Mouse (Mus musculus): ENCODE data around the gene Ddx41.
A peak's percentile ranks its signal among the peaks of the same experiment; 100 is the strongest.

The Ddx41 gene

DNA sequence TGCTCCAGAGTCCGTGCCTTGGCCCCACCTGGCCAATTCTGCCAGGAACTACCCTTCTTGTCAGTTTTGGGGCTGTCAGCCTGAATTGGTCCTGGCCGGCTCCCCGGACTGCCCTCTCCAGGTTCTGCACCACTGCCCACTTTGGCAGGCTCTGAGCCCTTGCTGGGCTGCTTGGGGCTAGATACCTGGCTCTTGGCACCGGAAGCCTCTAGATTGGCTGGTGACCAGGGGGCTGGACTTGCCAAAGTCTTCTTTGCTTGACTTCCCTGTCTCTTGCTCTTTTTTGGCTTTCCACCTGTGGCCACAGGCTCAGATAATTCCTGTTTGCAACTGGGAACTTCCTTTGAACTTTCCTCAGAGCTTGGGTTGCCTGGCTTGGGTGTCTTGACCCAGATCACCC, 6.4 kb upstream of the Ddx41 start:
- no peak for DNase-seq (ENCODE audit: low spot score)

DNA sequence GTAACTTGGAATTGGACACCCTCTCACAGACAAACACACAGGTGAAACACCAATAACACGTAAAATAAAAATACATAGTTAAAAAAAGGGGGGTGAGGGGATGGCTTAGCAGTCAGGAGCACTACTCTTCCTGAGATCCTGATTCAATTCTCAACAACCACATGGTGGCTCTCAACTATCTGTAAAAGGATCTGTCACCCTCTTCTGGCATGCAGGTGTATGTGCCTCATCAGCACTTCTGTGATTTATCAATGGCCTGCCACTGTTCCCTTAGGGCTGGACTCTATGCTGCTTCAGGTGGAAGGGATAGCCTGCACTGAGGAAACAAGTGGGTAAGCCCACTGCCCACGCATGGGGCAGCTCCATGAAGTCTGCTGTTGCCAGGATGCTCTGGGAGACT, 4.5 kb upstream of the Ddx41 start:
- peak; percentile 29 for DNase-seq (ENCODE audit: low spot score)

DNA sequence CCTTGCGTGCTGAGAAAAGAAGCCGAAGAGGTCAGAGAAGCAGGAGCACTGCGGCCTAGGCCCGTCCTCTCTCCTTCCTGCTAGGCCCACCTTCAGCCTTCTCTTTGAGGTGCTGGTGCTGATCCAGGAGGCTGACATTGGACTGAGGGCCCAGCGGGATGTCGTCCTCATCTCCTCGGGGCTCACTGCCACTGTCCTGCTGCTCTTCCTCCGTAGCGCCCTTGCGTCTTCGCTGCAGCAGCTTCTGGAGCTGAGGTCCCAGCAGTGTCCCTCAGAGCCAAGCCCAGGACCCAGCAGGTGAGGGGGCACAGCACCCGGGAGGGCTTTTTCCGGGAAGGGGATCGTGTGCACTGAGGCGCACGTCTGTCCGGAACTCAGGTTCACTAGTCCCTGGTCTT, 663 bp downstream of the Ddx41 start:
- DNase-seq (ENCODE audit: low spot score) = no peak

DNA sequence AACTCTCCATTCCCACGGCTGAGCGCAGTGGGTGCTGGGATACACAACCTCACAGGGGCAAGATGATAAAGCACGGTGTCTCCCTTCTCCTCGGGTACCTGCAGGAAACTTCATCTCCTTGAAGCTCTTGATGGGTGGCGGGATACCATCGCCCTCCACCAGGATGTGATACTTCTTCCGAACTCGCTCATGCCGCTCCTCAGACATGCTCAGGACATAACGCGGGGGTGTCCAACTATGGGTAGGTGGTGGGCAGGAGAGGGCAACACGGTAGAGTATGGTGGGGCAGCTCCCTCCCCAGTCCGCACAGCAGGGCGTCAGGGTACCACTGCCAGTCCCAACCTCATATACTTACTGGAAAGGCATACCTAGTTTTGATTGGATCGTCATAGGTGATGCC, 1.3 kb downstream of the Ddx41 start:
- DNase-seq (ENCODE audit: low spot score) = no peak

- no peak for DNase-seq (ENCODE audit: low spot score)
Measured at GRCm38 (mm10) chr13:55529198-55529915, 7.1 kb downstream of the Ddx41 start, which contains the start of gene Dok3. Gene Dok3 (minus strand): TSS chr13:55529296.

DNA sequence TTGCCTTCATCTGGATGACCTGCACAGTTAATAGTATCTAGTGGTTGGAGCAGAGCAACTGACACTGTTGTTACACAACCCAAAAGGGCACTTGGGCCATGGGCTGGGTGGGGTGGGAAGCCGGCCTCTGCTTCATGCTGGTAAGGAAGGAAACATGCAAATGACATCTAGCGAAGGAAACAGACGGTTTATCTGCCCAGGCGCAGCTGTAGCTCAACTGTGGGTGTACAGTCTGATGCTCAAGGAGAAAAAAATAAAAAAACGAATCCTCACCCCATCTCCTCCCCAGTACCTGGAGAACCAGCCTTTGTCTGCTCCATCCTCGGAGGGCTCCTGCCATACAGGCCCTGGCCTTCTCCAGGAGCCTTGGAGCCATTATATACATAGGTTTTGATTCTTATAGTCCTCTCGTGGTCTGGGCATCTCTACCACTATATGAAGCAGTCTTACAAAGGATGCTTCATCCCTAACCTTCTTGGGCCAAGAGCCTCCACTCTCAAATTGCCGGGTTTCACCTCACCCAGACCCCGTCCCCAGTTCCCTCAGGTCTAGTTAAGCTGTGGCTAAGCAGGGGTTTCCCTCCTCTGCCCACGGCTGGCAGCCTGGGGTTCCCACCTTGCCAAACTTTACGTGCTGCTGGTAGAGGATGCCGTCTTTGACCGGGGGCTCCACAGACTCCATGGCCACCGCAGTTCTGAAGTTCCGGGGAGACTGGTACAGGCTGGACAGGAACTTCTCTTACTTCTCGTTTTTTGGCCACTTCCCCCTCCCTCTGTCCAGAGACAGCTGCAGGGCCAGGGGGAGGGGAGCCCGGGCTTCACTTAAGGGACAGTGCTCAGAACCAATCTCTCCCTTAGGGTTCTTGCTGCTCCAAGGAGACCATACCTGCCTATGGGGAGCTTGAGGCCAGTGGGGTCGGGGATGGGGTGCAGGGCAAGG, 8.4 kb downstream of the Ddx41 start:
- no peak for DNase-seq (ENCODE audit: low spot score)

DNA sequence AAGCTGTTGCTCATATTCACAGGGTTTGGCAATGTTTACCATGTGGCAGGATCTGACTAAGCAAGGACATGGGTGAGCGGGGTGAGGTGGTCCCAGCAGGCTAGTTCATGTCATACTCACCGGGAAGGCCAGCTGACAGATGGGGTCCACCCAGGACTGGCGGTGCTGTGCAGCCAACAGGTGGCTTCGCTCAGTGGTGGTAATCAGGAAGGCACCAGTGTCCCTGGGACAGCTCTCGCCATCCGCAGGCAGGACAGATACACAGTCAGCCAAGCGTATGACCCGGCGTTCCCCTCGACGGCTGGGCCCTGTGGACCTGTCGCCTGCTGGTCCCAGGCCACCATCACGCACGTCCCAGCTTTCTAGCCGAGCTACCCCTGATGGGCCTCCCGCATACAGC, 9.2 kb downstream of the Ddx41 start:
- DNase-seq (ENCODE audit: low spot score) = no peak

- no peak for DNase-seq (ENCODE audit: low spot score)
Measured at GRCm38 (mm10) chr13:55525733-55526553, 10.5 kb downstream of the Ddx41 start.

- no peak for DNase-seq (ENCODE audit: low spot score)
Measured at GRCm38 (mm10) chr13:55523951-55524600, 12.4 kb downstream of the Ddx41 start.

- no peak for DNase-seq (ENCODE audit: low spot score)
Measured at GRCm38 (mm10) chr13:55523278-55523677, 13.2 kb downstream of the Ddx41 start.

DNA sequence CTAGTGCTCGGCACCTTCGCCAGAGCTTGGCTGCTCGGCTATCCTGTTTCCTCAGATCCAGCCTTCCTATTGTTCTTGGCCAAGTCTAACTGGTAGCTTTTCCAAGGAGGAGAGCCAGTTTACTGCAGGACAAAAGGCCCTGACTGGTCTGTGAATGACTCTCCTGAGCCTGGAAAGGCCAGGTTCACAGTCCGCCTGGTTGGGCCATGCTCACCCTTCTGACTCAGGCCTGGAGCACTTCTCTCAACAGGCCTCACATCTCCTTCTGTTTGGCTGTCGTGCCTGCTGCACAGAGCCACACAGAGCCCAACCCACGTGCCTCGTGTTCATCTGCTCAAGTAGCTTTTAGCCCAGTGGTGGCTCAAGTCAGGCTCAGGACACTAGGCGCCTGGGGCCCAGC, 13.7 kb downstream of the Ddx41 start:
- no peak for DNase-seq (ENCODE audit: low spot score)

DNA sequence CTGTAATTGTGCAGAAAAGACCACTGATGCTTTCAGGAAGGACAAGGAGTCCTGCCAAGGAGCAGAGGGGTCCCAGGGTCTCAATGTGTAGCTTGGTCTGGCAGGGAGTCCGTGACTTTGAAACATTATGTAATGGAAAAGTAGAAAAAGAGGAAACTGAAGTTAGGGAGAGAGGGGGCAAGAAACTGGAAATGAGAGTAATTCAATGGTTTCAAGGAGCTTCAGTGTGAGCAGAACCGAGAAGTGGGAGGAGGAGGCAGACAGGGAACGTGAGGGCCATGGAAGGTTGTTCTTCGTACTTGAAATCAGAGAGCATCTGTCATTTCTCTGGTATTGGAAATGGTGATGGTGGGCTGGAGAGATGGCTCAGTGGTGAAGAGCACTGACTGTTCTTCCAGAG, 16.9 kb downstream of the Ddx41 start:
- no peak for DNase-seq (ENCODE audit: low spot score)

GRCm38 (mm10) chr13:55516955-55517354, 19.5 kb downstream of the Ddx41 start:
- peak; percentile 83 for DNase-seq (ENCODE audit: low spot score)

DNA sequence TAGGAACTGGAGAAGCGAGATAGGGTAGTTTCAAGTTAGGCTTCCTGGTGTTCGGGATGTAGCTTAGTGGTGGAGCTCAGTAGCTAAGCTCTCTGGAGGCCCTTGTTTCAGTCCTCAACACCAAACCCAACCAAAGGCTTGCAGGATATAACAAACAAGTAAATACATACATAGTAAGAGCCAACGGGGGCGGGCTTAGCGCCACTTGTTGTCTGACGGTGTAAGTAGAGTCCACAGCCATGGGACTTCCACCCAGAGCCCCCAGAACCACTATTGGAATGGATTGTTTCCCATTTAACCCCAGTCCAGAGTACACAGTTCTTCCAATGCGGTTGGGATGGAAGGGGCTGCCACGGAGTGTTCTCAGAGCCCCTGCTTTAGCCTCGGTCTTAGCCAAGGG, 22.6 kb downstream of the Ddx41 start:
- no peak for DNase-seq (ENCODE audit: low spot score)

DNA sequence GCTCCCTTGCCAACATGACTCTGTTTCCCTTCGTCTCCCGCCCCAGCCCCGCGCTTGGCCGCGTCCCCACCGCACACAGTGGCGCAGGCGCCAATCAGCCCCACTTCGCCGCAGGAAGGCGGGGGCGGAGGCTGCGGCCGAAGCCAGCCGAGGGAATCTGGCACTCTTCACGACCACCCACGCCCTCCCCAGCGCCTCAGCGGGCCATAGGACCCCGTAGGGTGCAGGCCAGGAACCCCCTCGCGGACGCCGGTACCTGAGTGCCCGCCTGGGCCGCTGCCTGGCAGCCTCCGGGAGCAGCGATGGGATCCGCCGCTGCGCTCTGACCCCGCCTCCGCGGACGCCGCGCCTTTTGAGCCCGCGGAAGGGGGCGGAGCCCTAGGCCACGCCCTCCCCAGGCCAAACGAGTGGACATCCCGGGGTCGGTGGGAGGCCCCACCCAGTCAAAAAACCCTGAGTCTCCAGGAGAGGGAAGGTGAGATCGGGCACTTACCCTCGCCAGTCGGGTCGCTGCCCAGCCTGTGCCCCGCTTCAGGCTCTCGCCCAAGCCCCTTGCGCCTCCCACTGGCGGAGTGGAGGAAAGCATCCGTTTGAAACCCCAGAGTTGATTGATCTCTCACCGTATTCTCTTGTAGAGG, 23.2 kb downstream of the Ddx41 start, which contains the start of gene Pdlim7:
Pdlim7 (minus strand) TSS at position 566 of the 638 bp plus-strand sequence.
- DNase-seq (ENCODE audit: low spot score) = peak; percentile 82

DNA sequence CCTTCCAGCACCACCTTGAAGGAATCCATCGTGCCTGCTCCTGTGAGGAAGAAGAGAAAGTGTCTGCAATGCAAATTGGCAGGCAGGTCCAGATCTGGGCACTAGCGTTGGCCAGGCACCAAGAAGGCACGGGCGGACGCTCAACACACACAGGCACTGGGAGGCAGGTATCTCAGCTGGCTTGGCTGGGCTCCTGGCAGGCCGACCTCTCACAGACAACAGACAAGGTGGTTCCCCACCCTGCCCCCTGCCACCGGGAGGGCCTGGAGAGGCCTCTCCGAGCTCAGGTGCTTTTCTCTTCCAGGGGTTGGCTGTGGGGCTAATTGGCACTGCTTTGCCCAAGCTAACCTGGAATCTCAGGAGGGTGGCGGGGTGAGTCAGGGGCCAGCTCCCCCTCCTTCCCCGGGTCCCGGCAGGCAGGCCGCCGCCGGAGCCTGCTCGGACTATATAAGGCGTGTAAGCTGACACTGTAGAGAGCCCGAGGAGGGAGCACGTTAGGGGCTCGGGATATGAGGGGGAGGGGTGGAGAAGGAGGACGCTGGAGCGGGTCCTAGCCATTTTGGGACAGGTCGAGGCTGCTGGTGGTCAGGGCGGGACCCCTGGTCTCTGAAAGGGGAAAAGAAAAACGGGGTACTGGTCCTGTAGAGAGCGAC, 24.0 kb downstream of the Ddx41 start:
- DNase-seq (ENCODE audit: low spot score) = no peak

- DNase-seq (ENCODE audit: low spot score) = no peak
Measured at GRCm38 (mm10) chr13:55511492-55511861, 25.0 kb downstream of the Ddx41 start.

GRCm38 (mm10) chr13:55510668-55511491, 25.6 kb downstream of the Ddx41 start:
- no peak for DNase-seq (ENCODE audit: low spot score)

DNA sequence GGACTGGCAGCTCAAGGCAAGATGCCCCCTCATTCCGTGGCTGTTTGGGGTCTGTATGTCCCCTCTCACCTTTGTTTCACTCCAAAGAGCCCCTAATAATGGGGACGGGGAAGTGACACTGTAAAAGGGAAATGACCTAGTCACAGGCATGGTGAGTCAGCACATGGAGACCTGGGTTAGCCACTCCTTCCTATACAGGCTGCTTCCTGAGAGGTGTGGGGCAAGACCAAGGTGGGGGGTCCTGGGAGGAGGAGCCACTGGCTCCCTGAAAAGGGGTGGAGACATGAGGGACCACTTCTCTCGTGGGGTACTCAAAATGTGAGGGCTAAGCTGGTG, 26.2 kb downstream of the Ddx41 start:
- DNase-seq (ENCODE audit: low spot score) = no peak

- DNase-seq (ENCODE audit: low spot score) = no peak
Measured at GRCm38 (mm10) chr13:55508531-55508930, 27.9 kb downstream of the Ddx41 start.

All from T-cell, adult 2 months (primary cell).